Mouse (Mus musculus) stomach, postnatal 0 days (tissue): ENCODE measurements around the gene Zhx3.

Experiments
- CTCF ChIP-seq: IDR thresholded peaks from 2 replicates; pipeline ENCODE4 v1.5.1; 2016; ENCODE audit warnings: antibody characterized with exemption, low read depth, mild to moderate bottlenecking, moderate library complexity
- EP300 ChIP-seq: optimal IDR thresholded peaks from 2 replicates; pipeline ENCODE3; 2016; ENCODE audit warnings: antibody characterized with exemption

- TF ChIP-seq EP300: no peak
- no peak for TF ChIP-seq CTCF
Observed at GRCm38 (mm10) chr2:160744823-160745210, 128.0 kb downstream of the Zhx3 start.
